Mouse (Mus musculus) right cerebral cortex, adult 18-20 months (tissue): ENCODE measurements around the gene Per3.
A peak's percentile ranks its signal among the peaks of the same experiment; 100 is the strongest.

Source experiments
- DNase-seq: peaks from one replicate; pipeline ENCODE4 v3.0.0; 2022; ENCODE audit warnings: mixed read lengths

The Per3 gene

DNA sequence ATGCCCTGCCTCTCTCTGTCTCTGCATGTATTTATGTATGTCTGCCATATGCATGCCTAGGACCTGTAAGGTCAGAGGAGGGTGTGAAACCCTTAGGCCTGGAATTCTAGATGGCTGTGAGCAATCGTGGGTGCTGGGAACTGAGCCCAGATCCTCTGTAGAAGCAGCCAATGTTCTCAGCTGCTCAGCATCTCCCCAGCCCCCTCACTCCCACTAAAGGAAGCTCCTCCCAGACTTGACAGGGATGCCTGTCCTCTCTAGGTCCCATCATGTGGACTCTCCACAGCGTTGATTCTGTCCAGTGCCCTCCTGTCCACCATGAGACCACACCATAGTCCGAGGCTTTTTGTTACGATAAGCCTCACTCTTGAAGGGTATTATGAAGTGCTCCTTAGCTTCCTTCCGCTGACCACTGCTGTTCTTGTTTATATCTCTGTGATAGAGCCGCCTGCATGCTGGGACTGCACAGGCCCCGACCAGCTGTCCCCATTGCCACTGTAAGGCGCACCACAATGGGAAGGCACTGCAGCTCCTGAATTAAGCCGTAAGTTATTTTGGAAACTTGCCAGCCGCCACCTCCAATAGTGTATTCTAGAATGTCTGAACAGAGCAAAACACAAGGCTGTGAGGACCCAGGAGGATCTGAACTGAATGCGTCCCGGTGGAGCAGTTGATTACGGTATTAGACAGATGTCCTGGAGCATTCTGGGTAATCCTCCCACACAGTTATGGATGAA lies 87.9 kb downstream of the Per3 start:
- peak; percentile 42 for DNase-seq
